Mouse (Mus musculus) lung, postnatal 14 days (tissue): ENCODE data around the gene Olfr406.

Experiments used
- DNase-seq: peaks from one replicate; pipeline ENCODE4 v3.0.0; 2021

Gene Olfr406

GRCm38 (mm10) chr11:74259508-74259907 lies at the start of gene Olfr406:
Gene Olfr406 (plus strand): TSS chr11:74259808.
- DNase-seq, result no peak

DNA sequence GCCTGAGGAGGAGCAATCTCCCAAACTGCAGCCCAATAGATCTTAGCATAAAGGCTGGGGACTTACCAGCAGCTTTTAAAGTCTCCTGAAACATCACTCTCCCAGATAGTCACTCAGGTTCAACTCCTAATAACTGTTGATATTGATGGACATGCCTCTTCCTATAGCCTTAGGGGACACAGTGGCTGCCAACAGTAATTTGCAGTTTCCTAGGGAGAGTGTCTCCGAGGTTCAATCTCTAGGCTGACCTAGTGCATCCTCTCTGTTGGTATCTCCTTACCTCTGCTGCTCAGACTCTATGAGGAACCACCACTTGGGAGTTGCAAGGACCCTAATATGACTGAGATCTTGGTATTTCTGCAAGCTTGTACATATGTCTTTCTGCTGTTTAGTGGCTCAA lies 48.3 kb upstream of the Olfr406 start, which contains the start of gene Olfr43:
Gene Olfr43, minus strand, starts transcription at position 101 of the 400 bp plus-strand sequence.
- DNase-seq, result no peak

- DNase-seq, result no peak
Observed at GRCm38 (mm10) chr11:74241201-74241600, 18.4 kb upstream of the Olfr406 start.

DNA sequence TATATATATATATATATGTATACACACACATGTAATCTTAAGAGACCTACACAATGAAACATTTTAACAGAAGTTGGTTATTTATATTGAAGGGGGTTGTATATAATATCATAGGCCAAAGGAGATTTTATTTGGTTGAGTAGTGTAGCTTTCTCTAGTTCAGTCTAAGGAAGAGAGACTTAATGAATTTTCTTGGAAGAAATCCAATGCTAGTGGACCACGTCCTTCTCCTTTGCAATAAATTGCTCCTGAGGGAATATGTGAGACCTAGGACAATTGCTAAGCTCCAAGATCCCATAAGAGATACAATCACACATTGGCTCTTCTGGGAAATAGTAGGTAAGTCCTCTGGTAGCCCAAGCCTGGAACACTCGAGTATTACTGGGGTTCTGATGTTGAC lies 23.8 kb downstream of the Olfr406 start, which contains the start of gene Olfr59:
Gene Olfr59, plus strand, starts transcription at position 301 of the 400 bp plus-strand sequence.
- DNase-seq, result no peak

DNA sequence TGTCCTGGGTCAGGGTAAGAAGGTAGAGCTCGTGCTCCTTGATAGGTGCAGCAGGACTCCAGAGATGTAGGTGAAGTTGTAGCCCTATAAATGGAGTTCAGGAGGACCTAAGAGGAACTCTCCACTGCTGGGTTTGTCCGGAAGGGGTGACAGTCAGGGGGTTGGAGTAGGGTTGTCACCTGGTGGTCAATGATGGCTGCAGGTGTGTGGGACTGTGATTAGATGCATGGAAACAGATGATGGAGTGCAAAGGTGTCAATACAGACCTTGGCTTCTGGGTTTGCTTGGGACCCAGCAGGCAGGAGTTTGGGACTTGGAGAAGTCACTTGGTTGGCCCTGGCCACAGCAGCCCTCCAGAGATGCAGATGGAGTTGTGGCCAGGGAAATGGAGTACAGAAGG lies 27.6 kb downstream of the Olfr406 start:
- no peak for DNase-seq
